34 mouse cellular contexts compared by ENCODE assay signal in the genomic region with DNA sequence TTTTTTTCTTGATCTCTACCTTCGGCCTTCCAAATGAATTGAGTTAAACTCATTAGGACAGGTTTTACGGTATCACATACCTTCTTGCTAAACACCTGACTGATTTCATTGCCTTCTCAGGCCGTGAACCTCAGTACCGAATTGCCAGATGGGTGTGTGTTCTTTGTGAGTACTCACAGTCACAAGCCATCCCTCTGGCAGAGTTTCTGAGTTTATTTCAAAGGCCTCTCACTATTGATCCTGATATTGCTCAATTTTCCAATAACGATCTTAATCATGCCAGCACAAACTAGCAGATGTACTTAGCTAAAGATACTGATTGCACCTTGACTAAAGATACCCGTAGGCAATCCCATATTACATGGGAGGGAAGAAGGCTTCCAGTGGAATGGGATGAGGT.
"Had no signal": no experiment of that assay in that cellular context is flagged by ENCODE, and none has a peak within 500 bp of the region (broad histone marks: within the 10 kb centered on the region; RNA-seq: fewer than 3 reads in every experiment).

No protein-coding gene starts in this region.

- H3K36me3 ChIP-seq: heart, embryonic 10.5 days; heart, embryonic 12.5 days; heart, embryonic 13.5 days; heart, embryonic 15.5 days; hindbrain, embryonic 10.5 days; hindbrain, embryonic 12.5 days; hindbrain, embryonic 13.5 days; hindbrain, embryonic 15.5 days; intestine, embryonic 15.5 days; kidney, embryonic 15.5 days had no signal

- ATAC-seq: hindbrain, embryonic 16.5 days; hindbrain, postnatal 0 days; inflammation-experienced regulatory T-cells, adult 6 months; intestine, embryonic 15.5 days; intestine, embryonic 16.5 days; intestine, postnatal 0 days had no signal

- H3K9ac ChIP-seq: heart, embryonic 12.5 days; heart, embryonic 13.5 days; heart, embryonic 15.5 days; hindbrain, embryonic 12.5 days; hindbrain, embryonic 13.5 days; hindbrain, embryonic 14.5 days; hindbrain, embryonic 15.5 days; intestine, embryonic 15.5 days; kidney, embryonic 15.5 days had no signal

- H3K4me1 ChIP-seq: heart, embryonic 10.5 days; hindbrain, embryonic 10.5 days; hindbrain, embryonic 12.5 days; hindbrain, embryonic 13.5 days; hindbrain, embryonic 15.5 days; intestine, embryonic 15.5 days; kidney, embryonic 15.5 days had no signal

- H3K9me3 ChIP-seq: heart, embryonic 10.5 days; heart, embryonic 12.5 days; hindbrain, embryonic 10.5 days; hindbrain, embryonic 12.5 days; intestine, embryonic 15.5 days had no signal

- H3K4me2 ChIP-seq: heart, embryonic 12.5 days; heart, embryonic 13.5 days; heart, embryonic 15.5 days; hindbrain, embryonic 12.5 days; hindbrain, embryonic 13.5 days; hindbrain, embryonic 14.5 days; hindbrain, embryonic 15.5 days; intestine, embryonic 15.5 days; kidney, embryonic 15.5 days had no signal

- H3K27me3 ChIP-seq: heart, embryonic 12.5 days; heart, embryonic 13.5 days; heart, embryonic 15.5 days; hindbrain, embryonic 12.5 days; hindbrain, embryonic 13.5 days; hindbrain, embryonic 15.5 days; intestine, embryonic 15.5 days; kidney, embryonic 15.5 days had no signal

- H3K27ac ChIP-seq: heart, embryonic 10.5 days; heart, embryonic 13.5 days; heart, embryonic 15.5 days; hindbrain, embryonic 10.5 days; hindbrain, embryonic 12.5 days; hindbrain, embryonic 13.5 days; hindbrain, embryonic 14.5 days; hindbrain, embryonic 15.5 days; hindbrain, postnatal 0 days; intestine, embryonic 15.5 days; kidney, embryonic 15.5 days; kidney, postnatal 0 days; layer of hippocampus, adult 2 months had no signal

- H3K4me3 ChIP-seq: heart, embryonic 10.5 days; heart, embryonic 12.5 days; heart, embryonic 13.5 days; heart, embryonic 15.5 days; hindbrain, embryonic 10.5 days; hindbrain, embryonic 12.5 days; hindbrain, embryonic 13.5 days; hindbrain, embryonic 15.5 days; intestine, embryonic 15.5 days; kidney, embryonic 15.5 days; layer of hippocampus, adult 2 months had no signal

- DNase-seq: heart, postnatal 10 days; heart, postnatal 14 days; heart, postnatal 36 days; heart, postnatal 4 days; kidney, adult 11 months; kidney, adult 18-20 months; kidney, adult 2 months; kidney, adult 8-10 months; kidney, adult 9 months; kidney, postnatal 10 days; kidney, postnatal 14 days; kidney, postnatal 25 days; kidney, postnatal 36 days; kidney, postnatal 4 days; layer of hippocampus, adult 9-11 months; layer of hippocampus, postnatal 36 days had no signal
